Mouse (Mus musculus) ES-E14 (cell line): Measurements from ENCODE around the gene Evi5. TPM values are rescaled to one million over a fixed set of nuclear protein-coding genes. Genes with fewer than 3 reads are reported as not detected.

Experiments
- DNase-seq: peaks from one replicate; pipeline ENCODE4 v3.0.0-alpha.2; 2013; ENCODE audit warnings: low read depth, low spot score
- H3K27ac ChIP-seq: 2 replicates; pipeline ENCODE4 v1.5.1; 2012; ENCODE audit warnings: low read depth, mild to moderate bottlenecking, low read length, moderate library complexity, mixed read lengths; ENCODE audit not compliant: poor library complexity, insufficient read depth, severe bottlenecking
- H3K36me3 ChIP-seq: 2 replicates; pipeline ENCODE4 v1.6.1; 2012; ENCODE audit warnings: mild to moderate bottlenecking, low read length, moderate library complexity, mixed read lengths; ENCODE audit not compliant: control insufficient read depth, poor library complexity, insufficient read depth, severe bottlenecking
- H3K4me1 ChIP-seq, 2 experiments: fragments of 150-350 bp in 1 of 2; sonication (generic) in 1 of 2; 2 replicates each; pipeline ENCODE4 v1.6.1; 2012; ENCODE audit warnings: low read length in 2 of 2, mild to moderate bottlenecking in 1 of 2, mixed read lengths in 1 of 2; ENCODE audit not compliant: control insufficient read depth in 2 of 2, insufficient read depth in 2 of 2, poor library complexity in 1 of 2
- H3K4me3 ChIP-seq, 2 experiments: fragments of 150-350 bp in 1 of 2; sonication (generic) in 1 of 2; 2 replicates each; pipeline ENCODE4 v1.5.1; 2012; ENCODE audit warnings: low read length in 2 of 2, low read depth in 1 of 2, mild to moderate bottlenecking in 1 of 2, mixed read lengths in 1 of 2; ENCODE audit not compliant: insufficient read depth in 1 of 2, poor library complexity in 1 of 2, severe bottlenecking in 1 of 2
- H3K9ac ChIP-seq: 2 replicates; pipeline ENCODE4 v1.6.1; 2012; ENCODE audit warnings: low read depth, mild to moderate bottlenecking, low read length, mixed read lengths; ENCODE audit not compliant: poor library complexity, insufficient read depth, severe bottlenecking
- H3K9me3 ChIP-seq: fragments of 150-350 bp; sonication (generic); 2 replicates; pipeline ENCODE4 v1.6.1; 2012; ENCODE audit warnings: low read depth, mild to moderate bottlenecking, low read length; ENCODE audit not compliant: control insufficient read depth, insufficient read depth
- CHD2 ChIP-seq: IDR thresholded peaks from 2 replicates; pipeline ENCODE4 v1.6.1; 2014; ENCODE audit warnings: mild to moderate bottlenecking, low read depth, low read length, inconsistent platforms
- HCFC1 ChIP-seq: IDR thresholded peaks from 2 replicates; pipeline ENCODE4 v1.6.1; 2012; ENCODE audit warnings: low read length, inconsistent platforms, borderline replicate concordance; ENCODE audit not compliant: insufficient read depth
- MAFK ChIP-seq: IDR thresholded peaks from 2 replicates; pipeline ENCODE4 v1.6.1; 2014; ENCODE audit warnings: mild to moderate bottlenecking, low read depth, low read length, inconsistent platforms; ENCODE audit not compliant: insufficient read depth
- ZC3H11A ChIP-seq: IDR thresholded peaks from 2 replicates; pipeline ENCODE4 v1.6.1; 2012; ENCODE audit warnings: low read depth, mild to moderate bottlenecking, inconsistent platforms, low read length, borderline replicate concordance
- ZNF384 ChIP-seq: IDR thresholded peaks from 2 replicates; pipeline ENCODE4 v1.6.1; 2012; ENCODE audit warnings: low read depth, low read length, inconsistent platforms
- in situ Hi-C, 2 experiments: fragments of 600-800 bp; cut with MboI; formaldehyde crosslinking; loops; one replicate each; pipeline ENCODE4 v1.15.1; 2025; ENCODE audit warnings: low sequenced_read_pairs in 2 of 2, inconsistent platforms in 1 of 2; ENCODE audit not compliant: unreplicated experiment in 2 of 2
- total RNA-seq: library from RNA; depleted of rRNA; stranded (reverse); fragments of 300-350 nt; gene quantifications from 2 replicates; pipeline ENCODE4 v1.2.3, GENCODE M21; 2012; rRNA removed

Gene Evi5
- total RNA-seq, result 35.8 and 44.1 TPM in 2 replicates

GRCm38 (mm10) chr5:107874561-107875260, at the start of gene Evi5:
Gene Evi5 (minus strand): TSS chr5:107875107.
- Histone ChIP-seq H3K4me3 (no peak within 1 kb of the TSS), H3K9me3 (no peaks in the 10 kb centered on the region), H3K36me3 (no peaks in the 10 kb centered on the region), H3K27ac (no peak within 1 kb of the TSS), H3K9ac (no peak within 1 kb of the TSS), H3K4me1 (no peaks in the 10 kb centered on the region)
- TF ChIP-seq MAFK (peak; percentile 75; the same call in 1 of the 2 replicates), ZC3H11A (no peak)
- in situ Hi-C loops, result no loop called here
- no peak for DNase-seq

DNA sequence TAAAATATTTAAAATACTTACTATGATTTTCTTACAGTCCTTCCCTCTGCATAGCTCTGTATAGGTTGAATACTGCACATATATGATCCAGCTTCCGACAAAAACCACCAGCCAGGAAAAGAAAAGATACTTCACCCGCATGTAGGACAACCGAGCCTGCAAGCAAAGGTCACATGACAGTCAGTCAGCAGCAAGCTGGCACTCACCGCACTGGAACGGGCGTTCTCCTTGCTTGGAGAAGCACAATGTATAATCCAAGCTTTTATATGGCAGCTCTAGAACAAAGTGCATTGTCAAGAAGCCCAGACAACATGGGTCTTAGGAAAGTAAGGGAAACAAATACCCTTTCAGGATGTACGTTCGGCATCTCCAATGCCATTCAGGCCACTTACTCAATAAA, 49.7 kb upstream of the Evi5 start:
- Histone ChIP-seq H3K27ac (no peak overlapping the region), H3K9ac (no peak overlapping the region)

GRCm38 (mm10) chr5:107922836-107923235, 47.9 kb upstream of the Evi5 start:
- Histone ChIP-seq H3K4me3 (no peak overlapping the region), H3K27ac (no peak overlapping the region), H3K9me3 (no peaks in the 10 kb centered on the region), H3K4me1 (no peaks in the 10 kb centered on the region), H3K36me3 (no peaks in the 10 kb centered on the region), H3K9ac (no peak overlapping the region)
- DNase-seq, result no peak
- in situ Hi-C loops, result no loop called here
- TF ChIP-seq CHD2 (no peak), MAFK (no peak), ZNF384 (no peak), ZC3H11A (no peak), HCFC1 (no peak)

More for the DNA sequence above, 49.7 kb upstream of the Evi5 start:
- in situ Hi-C loops, result no loop called here
- no peak for DNase-seq
- no peaks in the 10 kb centered on the region for H3K36me3 ChIP-seq
- TF ChIP-seq MAFK (no peak), CHD2 (no peak), ZNF384 (no peak), HCFC1 (no peak), ZC3H11A (no peak)
- H3K4me1 ChIP-seq, result no peaks in the 10 kb centered on the region
- no peaks in the 10 kb centered on the region for H3K9me3 ChIP-seq
- H3K4me3 ChIP-seq, result no peak overlapping the region

- H3K36me3 ChIP-seq, result no peaks in the 10 kb centered on the region
Measured at GRCm38 (mm10) chr5:107921400-107922252, 46.7 kb upstream of the Evi5 start.

More at GRCm38 (mm10) chr5:107921400-107922252, 46.7 kb upstream of the Evi5 start:
- no peak overlapping the region for H3K4me3 ChIP-seq
- H3K27ac ChIP-seq, result no peak overlapping the region
- DNase-seq, result peak; percentile 38
- no peaks in the 10 kb centered on the region for H3K9me3 ChIP-seq
- H3K4me1 ChIP-seq, result no peaks in the 10 kb centered on the region
- H3K9ac ChIP-seq, result no peak overlapping the region
- TF ChIP-seq HCFC1, result no peak
- no peak for TF ChIP-seq MAFK
- no peak for TF ChIP-seq ZNF384
- TF ChIP-seq ZC3H11A, result 0 out of 2 replicates have a peak, but pooled peaks have one; percentile 86
- TF ChIP-seq CHD2, result no peak
- in situ Hi-C loops, result no loop called here
